Mouse (Mus musculus): Measurements from ENCODE around the gene Nav3. TPM values are rescaled to one million over a fixed set of nuclear protein-coding genes. Genes with fewer than 3 reads are reported as not detected.
"Not testable (repeated sequence)": the region's sequence is repeated elsewhere in the genome, so short reads cannot be mapped to it uniquely, and the experiment has no call there.

The Nav3 gene
- total RNA-seq, 2 experiments from 2014 or later, result not detected

DNA sequence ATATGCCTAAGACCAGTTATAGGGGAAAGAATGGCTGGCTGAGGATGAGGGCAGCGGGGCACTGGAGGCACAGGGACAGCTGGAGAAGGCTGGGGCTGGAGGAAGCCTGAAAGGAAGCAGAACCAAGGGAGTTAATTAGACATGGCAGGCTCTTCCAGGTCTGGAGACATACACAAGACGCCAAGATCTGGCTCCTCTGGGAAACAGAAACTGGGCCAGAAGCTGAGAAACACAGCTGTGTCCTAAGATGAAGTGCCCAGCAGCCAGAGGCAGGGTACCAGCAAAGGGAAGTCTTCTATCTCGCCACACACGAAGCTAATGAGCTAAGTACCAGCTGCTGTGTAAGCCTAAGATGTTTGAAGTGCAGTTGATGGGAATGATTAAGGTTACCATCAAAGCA, 353.8 kb downstream of the Nav3 start:
- ATAC-seq (replicated peaks; ENCODE audit: low FRiP score, poor library complexity, severe bottlenecking), result no peak

DNA sequence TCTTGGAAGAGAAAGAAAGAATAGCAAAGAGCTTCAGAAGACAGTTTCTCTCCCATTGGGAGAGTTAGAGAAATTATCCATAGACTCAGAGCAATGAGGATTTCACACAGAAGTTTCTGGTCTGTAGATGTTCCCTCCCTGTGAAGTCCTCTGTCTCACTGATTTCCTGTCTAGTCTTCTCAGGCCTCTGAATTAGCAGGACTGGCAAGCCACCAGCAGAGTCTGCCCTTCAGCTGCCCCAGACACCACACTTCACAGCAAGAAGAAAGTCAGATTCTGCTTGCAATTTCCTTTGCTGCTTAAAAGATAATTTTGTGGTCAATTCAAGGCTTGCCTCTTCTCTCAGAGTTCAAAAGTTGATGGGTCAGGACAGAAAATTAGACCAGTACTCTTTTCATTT, 361.6 kb downstream of the Nav3 start:
- no peak for ATAC-seq (replicated peaks; ENCODE audit: low FRiP score, poor library complexity, severe bottlenecking)

DNA sequence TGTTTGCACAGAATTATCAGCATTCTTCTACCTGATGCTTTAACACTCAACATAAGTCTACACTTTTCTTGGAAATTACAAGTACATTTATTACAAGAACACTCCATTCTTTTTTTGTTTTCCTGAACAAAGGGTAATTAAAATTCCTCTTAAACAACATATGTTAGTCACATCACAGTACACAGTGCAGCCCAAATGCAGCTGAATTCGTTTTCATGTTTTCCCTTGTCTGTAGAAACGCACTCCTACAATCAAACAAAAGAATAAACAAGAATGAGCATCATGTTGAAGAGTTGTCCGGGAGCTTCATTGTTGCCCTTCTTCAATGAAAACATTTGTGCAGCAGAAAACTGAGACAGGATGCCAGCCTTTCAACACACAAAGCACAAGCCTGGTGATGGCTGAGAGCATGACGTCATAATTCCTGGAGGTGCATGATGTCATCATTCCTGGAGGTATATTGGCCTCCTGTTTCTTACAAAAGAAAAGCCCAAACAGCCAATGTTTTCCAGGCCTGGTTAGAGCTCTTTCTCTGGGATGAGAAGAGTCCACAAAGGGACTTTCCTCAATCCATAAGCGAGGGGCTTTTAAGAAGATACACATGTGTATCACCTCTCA, 367.5 kb downstream of the Nav3 start:
- ATAC-seq (replicated peaks; ENCODE audit: low FRiP score, poor library complexity, severe bottlenecking), result no peak

DNA sequence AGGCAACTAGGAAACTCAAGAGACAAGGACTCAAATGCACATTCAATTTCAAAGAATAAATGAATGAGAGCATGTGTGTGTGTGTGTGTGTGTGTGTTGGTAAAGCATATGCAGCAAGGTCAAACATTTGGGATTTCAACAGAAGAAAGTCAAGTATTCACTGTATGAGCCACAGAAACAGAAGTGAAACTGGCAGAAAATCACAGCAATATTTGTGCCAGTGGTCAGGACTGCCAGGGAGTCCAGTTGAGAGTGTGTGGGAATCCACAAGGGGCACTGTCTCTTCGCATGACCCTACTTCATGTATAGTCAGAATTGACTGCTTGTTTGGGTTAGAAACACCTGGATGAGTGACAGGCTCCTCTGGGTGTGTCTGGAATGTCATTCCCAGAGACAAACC, 370.1 kb downstream of the Nav3 start:
- no peak for ATAC-seq (replicated peaks; ENCODE audit: low FRiP score, poor library complexity, severe bottlenecking)

DNA sequence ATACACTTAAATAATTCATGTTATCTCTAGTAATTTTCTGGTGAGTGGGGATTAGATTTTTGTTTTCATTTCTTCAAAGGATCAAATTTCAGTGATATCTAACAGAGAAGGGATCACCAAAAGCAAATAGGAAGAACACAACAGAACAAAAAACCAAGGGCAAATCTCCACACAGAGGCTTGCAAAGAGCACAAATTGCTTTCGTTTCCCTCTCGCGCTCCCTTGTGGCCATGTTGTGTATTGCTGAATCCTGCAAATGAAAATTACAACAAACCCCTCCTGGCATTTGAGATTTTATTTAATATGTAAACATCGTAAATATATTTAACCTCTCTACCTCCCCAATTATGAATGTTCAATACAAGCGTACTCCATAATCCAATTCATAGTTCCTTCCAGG, 370.8 kb downstream of the Nav3 start:
- no peak for ATAC-seq (replicated peaks; ENCODE audit: low FRiP score, poor library complexity, severe bottlenecking)

DNA sequence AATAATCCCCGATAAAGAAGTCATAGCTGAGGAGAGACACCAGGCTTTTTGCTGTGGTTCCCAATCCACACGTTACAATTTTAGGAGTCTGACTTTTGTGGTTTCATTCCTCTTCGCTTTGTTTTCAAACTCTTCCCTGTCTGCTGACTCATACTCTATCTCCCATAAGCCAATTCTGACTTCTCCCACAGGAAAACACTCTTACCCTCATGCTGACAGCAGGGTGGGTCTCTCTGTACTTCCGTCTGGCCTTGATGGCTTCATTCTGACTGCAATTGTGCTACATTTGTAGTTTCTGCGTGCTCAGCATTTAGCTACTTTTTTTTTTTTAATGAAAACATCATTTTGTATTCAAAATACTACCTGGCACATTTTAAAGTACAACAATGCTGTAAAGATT, 379.4 kb downstream of the Nav3 start:
- ATAC-seq (replicated peaks; ENCODE audit: low FRiP score, poor library complexity, severe bottlenecking), result no peak

DNA sequence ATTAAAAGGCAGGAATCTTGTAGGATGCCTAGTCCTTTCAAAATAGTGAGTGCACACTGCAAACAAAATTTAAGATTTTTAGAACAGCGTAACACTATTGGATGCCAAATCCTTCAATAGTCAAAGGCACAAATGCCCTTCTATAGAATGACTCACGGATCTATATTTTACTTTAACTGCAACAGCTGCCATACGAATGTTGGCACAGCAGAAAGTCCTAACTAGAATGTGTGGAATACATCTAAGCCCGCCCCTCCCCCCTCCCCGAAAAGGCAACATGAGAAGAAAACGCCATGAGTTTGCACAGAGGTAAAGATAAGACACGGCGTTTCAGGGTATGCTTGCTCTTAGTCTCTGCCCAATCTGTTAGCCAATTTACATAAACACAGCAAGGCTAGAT, 383.6 kb downstream of the Nav3 start:
- ATAC-seq (replicated peaks; ENCODE audit: low FRiP score, poor library complexity, severe bottlenecking), result no peak

DNA sequence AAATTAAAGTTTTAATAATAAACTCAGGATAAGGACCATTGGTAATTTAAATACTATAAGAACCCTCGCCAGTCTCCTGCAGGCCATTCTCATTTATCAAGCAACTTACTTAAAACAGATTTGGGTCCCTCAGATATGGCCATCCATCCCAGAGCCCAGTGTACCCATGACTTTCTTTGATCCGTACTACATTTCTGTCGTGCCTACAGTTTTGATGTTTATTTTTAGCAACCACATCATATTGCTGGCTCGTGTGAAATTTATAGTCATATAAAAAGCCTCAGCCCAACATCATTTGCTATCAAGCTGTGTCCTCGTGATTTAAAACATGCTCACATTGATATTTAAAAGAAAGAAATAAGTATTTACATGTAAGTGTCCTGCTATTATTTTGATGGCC, 394.8 kb downstream of the Nav3 start:
- no peak for ATAC-seq (replicated peaks; ENCODE audit: low FRiP score, poor library complexity, severe bottlenecking)

DNA sequence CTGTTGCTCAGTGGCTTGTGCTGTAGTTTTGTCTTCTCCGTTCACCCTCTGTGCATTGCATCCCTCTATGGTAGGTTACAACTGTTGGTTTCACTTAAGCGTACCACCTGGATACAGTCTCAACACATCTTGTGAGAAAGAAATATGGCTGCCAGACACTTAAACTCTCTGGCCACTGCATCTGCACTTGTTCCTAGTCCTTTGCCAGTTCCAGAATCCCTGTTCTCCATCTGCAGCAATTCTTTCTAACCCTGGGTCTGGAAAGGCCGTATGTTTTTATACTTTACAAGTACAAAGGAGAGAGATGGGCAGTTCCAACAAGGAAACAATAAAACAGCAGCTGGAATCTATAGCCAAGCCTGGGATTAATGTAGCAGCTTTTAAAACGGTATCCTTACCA, 418.5 kb downstream of the Nav3 start:
- ATAC-seq (replicated peaks; ENCODE audit: low FRiP score, poor library complexity, severe bottlenecking), result no peak

DNA sequence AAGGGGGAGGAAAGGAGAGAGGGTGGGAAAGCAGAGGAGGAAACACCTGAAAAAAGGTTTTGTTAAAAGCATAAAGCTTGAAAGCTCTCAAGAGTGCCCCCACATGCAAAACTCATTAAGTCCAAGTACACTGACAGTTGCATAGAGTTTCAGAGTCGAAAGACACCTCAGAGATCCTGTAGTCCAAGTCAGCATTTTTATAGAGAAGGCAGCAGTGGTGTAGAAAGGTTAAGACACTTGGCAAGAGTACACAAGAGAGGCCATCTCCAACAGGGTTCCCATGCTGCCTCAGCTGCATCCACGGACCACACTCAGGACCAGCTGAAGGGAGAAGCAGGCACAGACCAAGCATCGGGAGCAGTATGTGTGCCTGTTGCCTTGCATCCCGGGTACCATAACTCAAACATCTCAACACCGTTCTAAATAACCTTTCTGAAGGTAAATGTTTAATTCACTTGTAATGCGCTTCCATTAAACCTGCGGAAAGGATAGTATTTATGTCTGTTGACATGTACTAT, 421.4 kb downstream of the Nav3 start:
- ATAC-seq (replicated peaks; ENCODE audit: low FRiP score, poor library complexity, severe bottlenecking), result no peak

DNA sequence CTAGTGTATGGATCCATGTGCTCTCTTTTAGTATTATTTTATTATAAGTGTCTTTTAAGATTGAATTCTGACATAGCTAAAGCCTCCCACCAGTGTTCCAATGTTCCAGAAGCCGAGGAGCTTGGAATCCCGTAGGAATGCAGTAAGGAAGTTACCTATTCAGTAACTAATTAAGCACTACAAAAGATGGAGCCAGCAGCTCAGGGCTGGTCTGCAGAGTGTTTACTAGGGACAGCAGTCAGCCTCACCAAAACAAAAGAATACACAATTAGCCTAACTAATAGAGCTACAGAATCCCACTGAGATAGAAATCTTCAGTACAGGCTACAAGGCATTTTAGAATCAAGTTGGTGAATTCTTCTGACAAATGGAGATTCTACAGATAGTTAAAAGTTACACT, 431.1 kb downstream of the Nav3 start:
- not testable (repeated sequence) for ATAC-seq (replicated peaks; ENCODE audit: low FRiP score, poor library complexity, severe bottlenecking)

DNA sequence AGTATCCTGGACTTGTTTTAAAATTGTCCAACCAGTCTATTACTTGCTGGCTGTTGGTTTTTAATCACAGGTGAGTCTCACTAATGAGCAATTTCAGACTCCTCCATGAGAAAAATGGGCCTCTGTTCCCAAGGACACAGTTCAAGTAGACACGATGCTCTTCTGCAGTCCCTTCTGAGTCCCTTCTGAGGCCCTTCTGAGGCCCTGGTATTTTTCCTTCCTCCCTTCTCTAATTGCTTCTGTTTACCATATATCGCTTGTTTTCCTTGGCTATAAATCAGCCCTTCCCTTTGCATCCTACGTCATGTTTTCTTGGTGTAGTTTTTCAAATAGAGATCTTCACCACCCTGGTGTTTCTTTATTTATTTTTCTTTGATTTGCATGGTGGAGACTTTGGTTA, 433.9 kb downstream of the Nav3 start:
- no peak for ATAC-seq (replicated peaks; ENCODE audit: low FRiP score, poor library complexity, severe bottlenecking)

DNA sequence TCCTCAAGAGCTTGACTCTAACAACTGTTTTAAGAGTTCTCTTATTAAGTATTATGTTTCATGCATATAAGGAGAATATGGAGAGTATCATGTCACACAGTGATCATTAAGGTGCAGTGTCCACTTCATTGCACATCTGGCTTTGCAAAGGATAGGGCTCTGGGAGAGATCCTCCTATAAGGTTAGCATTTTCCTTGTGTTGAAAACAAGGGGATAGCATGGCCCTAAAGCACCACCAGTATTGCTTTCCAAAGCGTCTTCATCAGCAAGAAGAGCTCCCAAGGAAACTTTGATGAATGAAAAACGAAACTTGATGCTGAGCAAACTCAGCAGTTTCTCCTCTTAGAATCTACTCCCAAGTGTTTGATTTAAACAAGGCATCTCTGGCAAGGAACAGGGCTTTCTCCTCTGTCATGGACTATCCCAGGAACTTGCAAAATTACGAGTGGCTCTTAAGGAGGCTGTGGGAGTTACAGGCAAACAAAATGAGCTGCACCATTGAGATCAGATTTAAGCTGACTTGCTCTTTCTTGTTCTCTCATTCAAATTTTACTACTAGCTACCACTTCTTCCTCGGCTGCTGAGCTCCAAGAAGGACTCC, 436.6 kb downstream of the Nav3 start:
- ATAC-seq (replicated peaks; ENCODE audit: low FRiP score, poor library complexity, severe bottlenecking), result no peak

DNA sequence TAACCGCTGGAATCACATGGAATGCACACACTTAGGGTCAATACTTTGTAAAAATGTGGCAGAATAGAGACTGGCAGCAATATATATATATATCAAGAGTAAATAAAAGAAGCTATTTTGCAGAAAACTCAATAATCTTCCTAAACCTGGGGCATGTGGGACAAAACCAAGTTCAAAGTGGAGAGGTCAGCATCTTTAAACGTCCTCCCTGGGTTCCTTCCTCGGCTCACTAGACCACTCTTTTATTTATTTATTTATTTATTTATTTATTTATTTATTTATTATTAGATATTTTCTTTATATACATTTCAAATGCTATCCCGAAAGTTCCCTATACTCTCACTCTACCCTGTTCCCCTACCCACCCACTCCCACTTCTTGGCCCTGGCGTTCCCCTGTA, 454.7 kb downstream of the Nav3 start:
- not testable (repeated sequence) for ATAC-seq (replicated peaks; ENCODE audit: low FRiP score, poor library complexity, severe bottlenecking)

DNA sequence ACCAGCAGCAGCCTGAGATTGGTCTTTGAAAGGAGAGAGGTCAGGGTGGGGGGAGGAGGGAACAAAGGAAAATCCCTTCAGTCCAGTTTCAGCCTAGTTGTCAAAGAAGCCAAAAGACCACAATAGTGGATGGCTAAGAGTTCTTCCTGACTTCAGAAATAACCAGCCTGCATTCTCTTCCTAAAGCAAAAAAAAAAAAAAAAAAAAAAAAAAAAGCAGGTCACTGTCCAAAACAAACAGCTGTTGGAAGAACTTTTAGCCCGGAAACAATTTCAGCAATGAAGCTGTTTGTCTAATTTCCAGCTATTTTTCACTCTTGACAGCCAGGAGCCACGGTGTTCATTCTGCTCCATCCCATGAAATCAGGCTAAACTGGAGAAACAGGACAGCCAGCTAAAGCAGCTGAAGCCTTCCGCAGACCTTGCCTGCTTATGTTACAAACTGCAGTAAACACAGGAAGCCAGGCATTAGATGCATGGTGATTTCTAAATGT, 455.2 kb downstream of the Nav3 start:
- no peak for ATAC-seq (replicated peaks; ENCODE audit: low FRiP score, poor library complexity, severe bottlenecking)

DNA sequence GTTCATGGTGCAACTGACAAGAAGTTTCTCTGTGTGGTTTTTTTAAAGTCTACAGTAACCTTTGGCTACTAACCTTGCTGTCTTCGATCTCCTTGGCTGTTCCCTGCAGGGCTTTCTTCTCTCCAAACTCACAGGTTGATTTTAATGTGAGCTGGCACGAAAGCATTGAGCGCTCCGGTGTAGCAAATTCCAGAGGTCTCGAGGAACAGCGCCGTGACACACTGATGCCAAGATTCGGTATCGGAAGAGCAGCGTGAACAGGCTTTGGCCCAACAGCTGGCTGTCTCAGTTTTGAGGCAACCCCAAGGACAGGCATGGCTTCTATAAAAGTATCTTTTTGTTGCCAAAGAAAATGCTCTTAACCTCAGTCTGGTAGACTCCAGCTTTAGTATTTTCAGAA, 456.1 kb downstream of the Nav3 start:
- no peak for ATAC-seq (replicated peaks; ENCODE audit: low FRiP score, poor library complexity, severe bottlenecking)

DNA sequence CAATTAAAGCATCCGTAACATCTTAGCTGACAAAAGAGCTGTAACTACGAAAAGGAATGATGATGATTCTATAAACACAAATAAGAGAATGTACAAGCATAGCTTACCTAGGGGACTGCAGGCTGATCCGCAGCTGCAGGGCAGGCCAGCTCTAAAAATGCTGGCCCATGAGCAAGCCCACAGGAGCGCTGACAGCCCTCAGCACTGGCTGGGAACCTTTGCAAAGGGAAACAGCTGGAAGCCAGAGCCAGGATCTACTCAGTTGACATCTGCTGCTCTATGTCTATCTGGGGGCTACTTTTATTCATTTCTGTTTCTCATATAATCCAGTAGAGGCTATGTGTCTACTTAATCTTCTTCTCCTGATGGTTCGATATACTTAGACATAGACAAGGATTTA, 461.7 kb downstream of the Nav3 start:
- no peak for ATAC-seq (replicated peaks; ENCODE audit: low FRiP score, poor library complexity, severe bottlenecking)

DNA sequence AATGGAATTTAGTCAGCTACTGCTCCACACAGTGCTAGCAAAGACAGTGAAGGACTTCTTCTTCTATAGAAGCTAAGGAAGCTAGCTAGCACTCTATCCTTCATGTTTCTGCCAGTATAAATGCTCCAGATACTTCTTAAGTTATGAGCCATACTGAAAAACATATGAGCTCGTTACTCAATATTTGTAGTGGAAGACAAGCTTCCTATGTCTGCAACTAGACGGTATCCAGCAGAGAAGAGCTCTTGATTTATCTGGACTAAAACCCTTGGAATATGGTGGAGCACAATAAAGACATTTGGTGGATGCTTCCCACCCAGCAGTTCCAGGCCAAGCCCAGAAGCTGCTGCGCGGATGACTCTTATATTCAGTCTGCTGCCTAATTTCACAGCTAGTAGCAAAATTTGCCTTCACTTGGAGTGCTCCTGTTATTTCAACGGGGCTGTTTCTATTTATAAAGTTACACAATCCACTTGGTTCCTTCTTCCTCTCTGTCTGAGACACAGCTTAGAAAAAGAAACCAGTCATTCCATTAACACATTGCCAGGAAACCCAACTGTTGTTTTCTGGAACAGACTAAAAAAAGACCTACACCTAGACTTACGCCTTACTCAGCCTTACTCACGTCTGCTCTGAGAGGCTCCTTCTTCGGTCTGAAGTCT, 470.0 kb downstream of the Nav3 start:
- no peak for ATAC-seq (replicated peaks; ENCODE audit: low FRiP score, poor library complexity, severe bottlenecking)

DNA sequence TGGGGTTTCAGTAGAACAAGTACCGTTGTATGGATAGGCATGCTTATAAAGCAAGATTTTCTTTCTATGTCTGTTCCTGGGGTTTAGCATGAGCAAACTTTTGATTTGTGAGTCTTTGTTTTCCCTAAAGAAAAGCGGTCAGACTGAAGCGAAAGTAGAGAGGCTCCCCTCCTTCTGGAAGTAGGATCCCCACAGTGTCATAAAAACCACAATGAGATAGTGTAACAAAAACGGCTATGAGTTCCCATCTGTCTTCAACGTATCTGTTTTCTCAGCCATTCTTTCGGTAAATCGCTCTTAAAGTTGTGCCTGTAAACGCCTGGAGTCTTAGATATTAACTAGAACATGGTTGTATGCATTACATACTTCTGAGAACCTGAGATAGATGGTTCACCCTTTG, 479.7 kb downstream of the Nav3 start:
- no peak for ATAC-seq (replicated peaks; ENCODE audit: low FRiP score, poor library complexity, severe bottlenecking)

DNA sequence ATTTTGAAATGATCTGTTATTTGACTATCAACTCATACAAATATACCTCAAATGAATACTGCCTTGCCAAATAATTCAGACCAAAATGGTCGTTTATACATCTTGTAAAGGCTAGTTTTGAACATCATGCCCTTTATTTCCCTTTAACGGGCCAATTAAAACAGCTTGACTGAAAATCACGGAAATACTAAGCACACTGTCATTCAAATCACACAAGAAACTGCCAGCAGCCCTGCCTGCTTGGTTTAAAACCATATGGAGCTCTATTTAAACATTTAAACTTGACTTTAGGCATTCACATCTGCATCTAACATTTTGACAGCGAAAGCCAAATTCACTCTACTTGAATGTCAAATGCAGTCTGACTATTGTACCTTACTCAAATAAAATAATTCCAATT, 481.8 kb downstream of the Nav3 start:
- ATAC-seq (replicated peaks; ENCODE audit: low FRiP score, poor library complexity, severe bottlenecking), result no peak

DNA sequence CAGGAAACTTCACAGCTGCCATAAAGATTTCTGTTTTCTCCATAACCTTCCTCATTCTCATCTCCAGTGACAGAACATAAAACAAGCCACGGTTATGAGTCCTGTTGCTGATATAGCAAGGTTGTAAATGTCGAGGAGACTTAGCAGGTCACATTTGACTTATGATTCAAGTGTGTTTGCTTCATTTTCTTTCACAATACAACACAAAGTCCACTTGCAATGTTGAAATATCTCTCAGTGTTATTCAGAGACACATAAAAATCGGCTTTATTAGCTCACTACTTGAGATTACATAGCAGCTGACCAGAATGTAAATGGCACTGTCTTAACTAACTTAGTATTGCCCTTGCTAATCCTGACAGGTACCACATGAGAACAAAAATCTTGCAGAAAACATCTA, 482.5 kb downstream of the Nav3 start:
- no peak for ATAC-seq (replicated peaks; ENCODE audit: low FRiP score, poor library complexity, severe bottlenecking)
